Mouse (Mus musculus): ENCODE measurements around the gene Pik3ca.
"Not testable (repeated sequence)": the region's sequence is repeated elsewhere in the genome, so short reads cannot be mapped to it uniquely, and the experiment has no call there.

The Pik3ca gene

DNA sequence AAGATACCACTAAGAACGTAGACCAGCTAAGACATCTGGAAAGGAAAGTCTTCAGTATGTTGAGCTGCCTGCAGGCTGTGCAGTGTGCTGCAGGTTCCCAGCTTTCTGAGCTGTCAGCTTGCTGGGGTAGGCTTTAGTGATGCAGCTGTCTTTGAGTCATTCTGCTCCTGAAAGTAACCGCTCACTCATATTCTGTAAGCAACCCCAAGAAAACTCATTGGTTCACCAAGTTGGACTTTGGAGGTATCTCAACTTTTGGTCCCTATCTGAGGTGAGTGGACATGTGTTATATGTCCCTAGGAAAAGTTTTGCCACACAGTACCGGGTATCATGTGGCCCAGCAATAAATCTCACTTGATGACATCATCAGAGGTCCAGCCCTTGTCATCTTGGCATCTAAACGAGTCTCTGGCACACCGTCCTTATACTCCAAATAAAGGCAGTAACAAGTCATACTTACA is 20.3 kb downstream of the Pik3ca start:
- POLR2A ChIA-PET, result interaction anchor here in 2 of 4 experiments (0.8 to 1.5 kb wide), 6 partner anchors 9 to 84 kb away, joined by 3 to 5 read pairs (median 4); no protein-coding TSS in a partner anchor
- CTCF ChIA-PET, result no interaction called here

DNA sequence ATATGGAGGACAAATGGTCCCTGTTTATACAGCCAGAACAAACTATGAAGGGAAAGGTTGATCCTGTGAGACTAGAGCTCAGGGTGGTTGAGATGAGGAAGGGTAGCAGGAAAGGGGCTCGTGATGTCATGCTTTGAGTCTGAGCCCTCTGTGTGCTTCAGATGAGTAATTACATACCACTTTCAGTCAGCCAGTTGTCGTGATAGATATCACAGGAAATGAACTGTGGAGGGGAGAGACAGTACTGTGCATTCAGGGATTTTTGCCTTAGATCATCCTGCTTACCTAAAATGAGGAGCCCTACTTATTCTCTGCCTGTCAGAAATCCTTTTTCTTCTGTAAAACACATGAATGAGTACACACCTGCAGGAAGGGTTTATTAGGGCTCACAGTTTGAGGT is 22.4 kb downstream of the Pik3ca start:
- ChIA-PET CTCF (no interaction called here), POLR2A (interaction anchor here in 2 of 4 experiments (1.1 to 1.2 kb wide), 2 partner anchors 11 to 16 kb away, joined by 3 to 5 read pairs; no protein-coding TSS in a partner anchor)

DNA sequence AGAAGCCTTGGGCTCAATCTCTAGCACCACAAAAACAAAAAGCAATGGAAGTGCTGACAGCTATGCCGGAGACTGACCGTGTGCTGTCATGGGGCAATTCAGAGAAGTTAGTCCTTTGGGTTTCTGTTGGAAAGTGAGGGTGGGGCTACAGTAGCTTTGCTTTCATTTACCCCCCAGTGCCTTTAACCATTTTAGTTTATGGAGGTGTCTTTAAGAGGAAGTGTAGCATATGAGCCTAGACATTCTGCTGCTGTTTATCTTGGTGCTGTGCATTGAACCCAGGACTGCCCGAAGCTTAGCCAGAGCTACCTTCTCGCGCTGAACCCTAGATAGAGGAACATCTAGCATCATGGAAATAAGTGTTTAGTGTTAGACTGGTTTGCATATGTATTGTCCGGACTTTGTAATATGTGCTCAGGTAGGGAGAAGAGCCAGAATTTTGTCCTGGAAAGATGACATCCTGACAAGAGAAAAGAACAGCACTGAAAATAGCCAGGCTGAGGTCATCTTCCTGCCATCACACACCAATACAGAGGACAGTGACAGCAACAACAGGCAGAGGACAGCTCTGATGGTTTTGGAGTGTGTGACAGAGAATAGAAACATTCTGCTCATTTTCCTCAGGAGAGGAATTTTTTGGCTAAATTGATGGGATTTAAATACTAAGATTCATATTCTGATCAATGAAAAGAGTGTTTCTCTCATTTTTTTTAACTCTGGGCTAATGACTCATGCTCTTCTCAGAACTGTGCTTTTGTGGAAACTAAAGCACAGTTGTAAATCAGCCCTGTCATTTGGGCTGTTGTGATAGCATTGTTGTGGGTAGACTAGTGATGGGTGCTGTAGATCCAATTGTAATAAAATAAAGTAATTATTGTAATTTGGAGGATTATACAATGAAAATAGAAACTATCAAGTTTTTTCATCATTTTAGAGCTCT is 23.9 kb downstream of the Pik3ca start:
- CTCF ChIA-PET, result interaction anchor here in 1 of 4 experiments (0.6 kb wide), 1 partner anchor 81 kb away, joined by 11 read pairs; no protein-coding TSS in a partner anchor
- POLR2A ChIA-PET, result interaction anchor here in 2 of 4 experiments (0.8 to 2.2 kb wide), 5 partner anchors 10 to 100 kb away, joined by 3 to 6 read pairs (median 3); partner anchors contain the start of gene Zmat3 (in 1 of the 2)

DNA sequence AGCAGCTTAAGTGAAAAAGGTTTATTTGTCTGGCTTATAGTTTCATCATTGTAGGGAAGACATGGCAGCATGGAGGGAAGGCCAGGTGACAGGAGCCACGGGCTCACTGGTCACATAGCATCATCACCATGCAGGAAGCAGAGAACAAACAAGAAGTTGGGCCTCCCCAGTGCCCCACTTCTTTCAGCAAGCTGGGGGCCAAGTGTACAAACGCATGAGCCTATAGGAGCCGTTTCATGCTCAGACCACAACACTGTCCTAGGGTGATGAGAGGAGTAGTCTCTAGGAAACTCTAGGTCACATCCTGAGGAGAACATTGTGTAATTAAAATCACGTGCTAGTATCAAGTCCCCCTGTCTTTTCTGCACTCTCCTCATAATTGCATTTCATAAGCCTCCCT is 30.2 kb downstream of the Pik3ca start:
- ChIA-PET CTCF (interaction anchor here in 1 of 4 experiments (0.6 kb wide), 1 partner anchor 102 kb away, joined by 3 read pairs; the partner anchor contains the start of gene Mfn1), POLR2A (interaction anchor here in 1 of 4 experiments (1.3 to 1.8 kb wide), 3 partner anchors 11 to 21 kb away, joined by 3 to 4 read pairs (median 4); no protein-coding TSS in a partner anchor)

DNA sequence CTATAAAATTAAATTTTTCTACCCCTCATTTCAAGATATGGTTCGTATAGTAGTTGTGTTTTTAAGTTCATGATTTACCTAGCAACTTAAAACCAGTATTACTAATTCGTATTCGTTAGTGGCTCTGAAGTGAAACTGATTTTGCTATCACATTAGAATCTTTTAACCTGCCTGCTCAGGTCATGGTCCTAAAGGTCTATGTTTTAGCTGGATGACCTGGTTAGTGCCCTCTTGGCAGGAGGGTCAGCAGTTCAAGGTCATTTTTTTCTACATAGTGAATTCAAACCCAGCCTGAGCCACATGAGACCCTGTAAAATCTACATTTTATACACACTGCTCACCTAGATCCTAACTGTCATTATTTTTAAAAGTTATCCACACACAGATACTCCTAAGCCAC is 30.9 kb downstream of the Pik3ca start:
- ChIA-PET CTCF (no interaction called here), POLR2A (interaction anchor here in 1 of 4 experiments (0.6 kb wide), 1 partner anchor 390 kb away, joined by 3 read pairs; no protein-coding TSS in a partner anchor)

DNA sequence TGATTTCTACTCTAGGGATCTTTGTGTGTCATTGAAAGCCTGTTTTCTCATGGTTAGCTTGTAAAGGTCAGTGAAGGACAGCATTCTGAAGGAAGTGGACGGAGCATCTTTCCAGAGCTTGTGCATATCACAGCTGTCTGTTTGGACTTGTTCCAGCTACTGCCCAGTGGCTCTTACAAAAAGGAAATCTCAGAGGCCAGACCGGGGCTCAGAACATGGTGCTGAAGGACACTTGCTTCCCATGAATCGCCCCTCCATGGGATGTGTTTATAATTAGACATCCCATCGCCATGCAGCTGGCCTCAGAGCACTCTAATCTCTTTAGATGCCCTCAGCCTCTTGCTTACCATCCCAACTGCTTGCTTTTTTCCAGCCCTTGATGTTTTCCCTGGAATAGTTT is 31.4 kb downstream of the Pik3ca start:
- CTCF ChIA-PET, result no interaction called here
- POLR2A ChIA-PET, result interaction anchor here in 1 of 4 experiments (0.6 kb wide), 1 partner anchor 389 kb away, joined by 3 read pairs; no protein-coding TSS in a partner anchor

DNA sequence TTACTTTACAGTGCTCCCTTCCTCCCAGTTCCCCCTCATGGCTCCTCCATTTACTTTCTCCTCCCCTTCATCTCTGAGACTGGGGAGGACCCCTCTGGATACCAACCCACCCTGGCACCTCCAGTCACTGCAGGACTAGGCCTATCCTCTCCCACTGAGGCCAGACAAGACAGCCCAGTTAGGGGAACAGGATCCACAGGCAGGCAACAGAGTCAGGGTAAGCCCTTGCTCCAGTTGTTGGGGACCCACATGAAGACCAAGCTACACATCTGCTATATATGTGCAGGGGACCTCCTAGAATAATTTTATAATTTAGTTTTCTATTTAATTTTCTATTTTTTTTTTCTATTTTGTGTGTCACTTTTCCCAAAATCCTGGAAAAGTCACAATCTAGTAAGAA is 31.9 kb downstream of the Pik3ca start:
- POLR2A ChIA-PET, result interaction anchor here in 1 of 4 experiments (1.1 kb wide), 1 partner anchor 100 kb away, joined by 3 read pairs; the partner anchor contains the start of gene Mfn1
- CTCF ChIA-PET, result not testable (repeated sequence)

DNA sequence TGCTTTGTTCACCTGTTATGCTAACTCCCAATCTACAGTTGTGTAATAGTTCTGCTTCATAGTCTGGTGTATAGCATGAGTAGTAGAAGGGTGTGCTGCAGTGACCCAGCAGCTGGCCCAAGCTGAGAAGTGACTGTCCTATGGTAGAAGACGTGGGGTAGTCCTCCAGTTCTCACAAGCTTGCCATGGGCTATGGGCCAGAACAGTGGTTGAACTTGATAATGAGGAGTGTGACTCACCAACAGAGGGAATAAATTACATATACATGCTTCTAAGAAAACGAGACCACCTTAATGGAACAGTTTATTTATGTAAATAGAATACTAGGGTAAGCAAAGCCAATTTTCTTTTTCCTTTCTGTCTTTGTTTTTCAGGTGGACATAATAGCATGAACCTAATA is 32.9 kb downstream of the Pik3ca start:
- ChIA-PET CTCF (no interaction called here), POLR2A (interaction anchor here in 2 of 4 experiments (0.6 to 1.1 kb wide), 4 partner anchors 10 to 398 kb away, joined by 3 to 5 read pairs (median 3); partner anchors contain the start of gene Mfn1 (in 1 of the 2))

DNA sequence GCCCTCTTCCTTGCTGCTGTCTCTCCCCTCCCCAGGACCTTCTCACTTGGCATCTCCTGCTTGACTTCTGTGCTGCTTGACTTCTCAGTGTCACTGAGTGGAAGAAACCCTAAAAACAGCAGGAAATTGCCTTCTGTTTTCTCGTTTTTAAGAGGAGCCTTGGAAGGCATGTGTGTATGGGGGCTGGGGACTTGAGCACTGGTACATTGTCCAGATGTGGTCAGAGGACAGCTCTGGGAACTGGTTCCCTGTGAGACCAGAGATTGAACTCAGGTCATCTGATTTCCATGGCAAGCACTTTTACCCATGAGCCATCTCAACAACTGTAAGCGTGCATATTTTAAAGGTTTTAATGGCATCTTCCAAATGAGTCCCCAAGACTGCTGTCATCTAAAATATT is 36.5 kb downstream of the Pik3ca start:
- CTCF ChIA-PET, result no interaction called here
- POLR2A ChIA-PET, result interaction anchor here in 1 of 4 experiments (1.3 to 1.4 kb wide), 2 partner anchors 10 to 53 kb away, joined by 4 read pairs; no protein-coding TSS in a partner anchor

DNA sequence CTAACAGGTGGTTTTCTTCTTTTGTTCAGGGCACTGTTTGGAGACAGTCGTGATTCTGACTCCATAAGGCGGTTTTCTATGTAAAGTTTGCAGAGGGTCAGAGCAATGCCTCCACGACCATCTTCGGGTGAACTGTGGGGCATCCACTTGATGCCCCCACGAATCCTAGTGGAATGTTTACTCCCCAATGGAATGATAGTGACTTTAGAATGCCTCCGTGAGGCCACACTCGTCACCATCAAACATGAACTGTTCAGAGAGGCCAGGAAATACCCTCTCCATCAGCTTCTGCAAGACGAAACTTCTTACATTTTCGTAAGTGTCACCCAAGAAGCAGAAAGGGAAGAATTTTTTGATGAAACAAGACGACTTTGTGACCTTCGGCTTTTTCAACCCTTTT is 38.6 kb downstream of the Pik3ca start:
- POLR2A ChIA-PET, result no interaction called here
- CTCF ChIA-PET, result no interaction called here

DNA sequence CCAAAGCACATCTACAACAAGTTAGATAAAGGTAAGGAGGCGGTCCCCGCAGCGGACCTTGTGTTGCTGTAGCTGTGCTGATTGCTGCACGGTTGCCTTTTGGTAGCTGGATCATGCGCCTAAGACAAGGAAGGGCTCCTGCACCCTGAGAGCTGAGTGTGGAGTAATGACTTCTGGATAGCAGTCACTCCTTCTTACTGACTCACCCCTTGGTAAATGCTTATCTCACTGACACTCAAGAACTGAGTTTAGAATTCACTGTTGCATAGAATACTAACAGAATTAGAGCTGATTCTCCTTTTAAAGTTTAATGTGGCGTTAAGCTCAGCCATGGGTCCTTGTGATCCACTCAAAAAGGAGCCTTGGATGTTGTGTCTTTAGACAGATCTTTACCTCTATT is 39.8 kb downstream of the Pik3ca start:
- CTCF ChIA-PET, result interaction anchor here in 1 of 4 experiments (1.3 kb wide), 1 partner anchor 104 kb away, joined by 4 read pairs; no protein-coding TSS in a partner anchor
- POLR2A ChIA-PET, result interaction anchor here in 2 of 4 experiments (0.8 to 1.2 kb wide), 2 partner anchors 25 to 57 kb away, joined by 3 read pairs; no protein-coding TSS in a partner anchor

DNA sequence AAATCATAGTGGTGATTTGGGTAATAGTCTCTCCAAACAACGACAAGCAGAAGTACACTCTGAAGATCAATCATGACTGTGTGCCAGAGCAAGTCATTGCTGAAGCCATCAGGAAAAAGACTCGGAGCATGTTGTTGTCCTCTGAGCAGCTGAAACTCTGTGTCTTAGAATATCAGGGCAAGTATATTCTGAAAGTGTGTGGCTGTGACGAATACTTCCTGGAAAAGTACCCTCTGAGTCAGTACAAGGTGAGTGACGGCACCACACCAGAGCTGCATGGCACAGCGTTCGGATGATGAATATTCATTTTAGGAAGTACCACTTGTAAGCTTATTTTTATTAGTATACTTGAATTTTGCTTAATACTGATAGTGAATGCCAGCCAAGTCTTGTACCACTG is 40.3 kb downstream of the Pik3ca start:
- CTCF ChIA-PET, result interaction anchor here in 1 of 4 experiments (1.3 kb wide), 1 partner anchor 105 kb away, joined by 4 read pairs; no protein-coding TSS in a partner anchor
- POLR2A ChIA-PET, result interaction anchor here in 1 of 4 experiments (1.2 kb wide), 1 partner anchor 58 kb away, joined by 3 read pairs; no protein-coding TSS in a partner anchor

DNA sequence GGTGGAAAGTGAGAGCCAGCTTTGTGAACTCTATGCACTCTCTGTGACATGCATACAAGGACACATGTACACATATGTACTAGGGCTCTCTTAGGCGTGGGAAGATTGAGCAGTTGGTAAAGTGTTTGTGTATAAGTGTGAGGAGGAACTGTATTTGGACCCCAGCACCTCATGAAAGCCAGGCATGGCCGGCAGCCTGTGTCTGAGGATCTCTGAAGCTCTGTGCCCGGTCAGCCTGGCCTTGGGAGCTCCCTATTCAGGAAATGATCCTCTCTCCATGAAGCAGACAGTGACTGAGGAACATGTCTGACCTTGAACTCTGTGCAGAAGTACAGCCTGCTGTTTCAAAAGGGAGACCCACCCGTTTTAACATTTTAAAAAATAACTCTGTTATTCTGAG is 41.2 kb downstream of the Pik3ca start:
- POLR2A ChIA-PET, result no interaction called here
- CTCF ChIA-PET, result interaction anchor here in 1 of 4 experiments (1.0 to 1.3 kb wide), 2 partner anchors 59 to 106 kb away, joined by 3 to 4 read pairs; no protein-coding TSS in a partner anchor

DNA sequence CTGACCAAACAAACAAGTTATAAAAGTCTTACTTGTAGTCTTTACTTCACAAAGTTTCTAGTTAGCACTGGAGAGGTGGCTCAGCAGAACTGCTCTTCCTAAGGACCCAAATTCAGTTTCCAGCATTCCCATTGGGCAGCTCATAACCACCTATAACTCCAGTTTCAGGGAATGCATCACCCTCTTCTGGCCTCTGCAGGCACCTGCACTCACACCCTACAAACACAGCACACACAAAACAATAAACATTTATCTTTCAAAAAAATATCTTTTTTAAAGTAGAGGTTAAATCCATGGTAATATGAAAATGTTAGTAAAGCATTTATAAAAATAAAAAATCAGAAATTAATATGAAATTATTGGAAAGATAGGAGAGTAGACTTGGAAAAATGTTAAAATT is 44.2 kb downstream of the Pik3ca start:
- ChIA-PET POLR2A (no interaction called here), CTCF (interaction anchor here in 1 of 4 experiments (0.5 kb wide), 1 partner anchor 108 kb away, joined by 3 read pairs; no protein-coding TSS in a partner anchor)

DNA sequence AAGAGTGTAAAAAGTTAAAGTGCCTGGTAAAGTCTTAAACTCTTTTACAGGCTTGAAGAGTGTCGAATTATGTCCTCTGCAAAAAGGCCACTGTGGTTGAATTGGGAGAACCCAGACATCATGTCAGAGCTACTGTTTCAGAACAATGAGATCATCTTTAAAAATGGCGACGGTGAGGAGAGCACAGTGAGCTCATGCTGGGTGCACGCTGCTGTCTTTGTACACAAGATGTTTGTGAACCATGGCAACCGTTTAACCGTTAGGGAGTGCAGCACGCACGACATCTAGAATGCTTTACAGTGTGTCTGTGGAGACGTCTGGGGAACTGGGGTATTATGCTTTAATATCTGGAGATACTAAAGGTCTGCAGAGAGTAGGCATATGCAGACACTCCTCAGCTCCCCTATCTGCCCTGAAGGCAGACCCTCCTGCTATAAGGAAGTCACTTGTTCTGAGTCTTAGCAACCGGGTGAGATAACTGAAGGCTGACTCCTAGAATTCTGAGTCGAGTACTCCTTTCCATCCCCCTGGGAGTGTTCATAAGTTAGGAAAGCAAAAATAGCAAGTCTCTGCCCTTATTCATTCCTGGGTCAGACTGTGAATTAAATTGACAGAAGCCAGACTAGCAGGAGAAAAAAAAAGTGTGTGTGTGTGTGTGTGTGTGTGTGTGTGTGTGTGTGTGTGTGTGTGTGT is 57.0 kb downstream of the Pik3ca start:
- CTCF ChIA-PET, result interaction anchor here in 1 of 4 experiments (0.8 kb wide), 1 partner anchor 55 kb away, joined by 5 read pairs; no protein-coding TSS in a partner anchor
- POLR2A ChIA-PET, result interaction anchor here in 2 of 4 experiments (0.5 to 0.8 kb wide), 3 partner anchors 14 to 270 kb away, joined by 3 read pairs; no protein-coding TSS in a partner anchor

DNA sequence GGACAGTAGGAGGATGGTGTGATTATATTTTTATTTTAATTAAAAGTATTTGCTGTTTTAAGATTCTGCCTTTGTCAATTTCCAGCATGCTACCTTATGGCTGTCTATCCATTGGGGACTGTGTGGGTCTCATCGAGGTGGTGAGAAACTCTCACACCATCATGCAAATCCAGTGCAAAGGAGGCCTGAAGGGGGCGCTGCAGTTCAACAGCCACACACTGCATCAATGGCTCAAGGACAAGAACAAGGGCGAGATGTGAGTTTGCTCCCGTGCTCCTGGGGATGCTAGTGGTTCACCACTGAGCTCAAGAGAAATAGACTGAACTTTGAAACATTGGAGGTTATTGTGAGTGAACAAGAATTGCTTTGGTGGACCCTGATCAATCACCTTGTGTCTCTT is 62.3 kb downstream of the Pik3ca start:
- ChIA-PET CTCF (interaction anchor here (0.5 to 0.9 kb wide), 4 partner anchors 12 to 244 kb away, joined by 3 to 4 read pairs (median 4); no protein-coding TSS in a partner anchor), POLR2A (interaction anchor here in 1 of 4 experiments (0.8 to 0.9 kb wide), 2 partner anchors 9 to 75 kb away, joined by 3 read pairs; no protein-coding TSS in a partner anchor)

DNA sequence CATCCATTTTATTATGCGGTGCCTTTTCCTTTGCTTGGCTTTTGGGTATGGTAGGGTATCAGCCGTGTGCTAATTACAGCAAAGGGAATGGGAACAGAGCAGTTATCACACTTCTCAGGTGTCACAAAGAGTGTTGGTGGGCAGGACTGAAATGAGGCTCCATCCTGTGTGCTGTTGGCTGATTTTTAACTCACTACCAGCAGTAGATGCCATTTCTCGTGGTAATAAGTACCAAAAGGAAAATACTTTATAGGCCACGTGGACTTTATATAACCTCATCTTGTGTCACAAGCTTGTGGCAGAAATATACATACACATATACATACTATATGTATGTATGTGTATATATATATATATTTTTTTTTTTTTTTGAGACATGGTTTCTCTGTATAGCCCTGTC is 69.8 kb downstream of the Pik3ca start:
- POLR2A ChIA-PET, result interaction anchor here in 1 of 4 experiments (0.5 kb wide), 1 partner anchor 43 kb away, joined by 3 read pairs; the partner anchor contains the start of gene Zfp639
- CTCF ChIA-PET, result interaction anchor here in 1 of 4 experiments (1.6 kb wide), 1 partner anchor 87 kb away, joined by 3 read pairs; no protein-coding TSS in a partner anchor

DNA sequence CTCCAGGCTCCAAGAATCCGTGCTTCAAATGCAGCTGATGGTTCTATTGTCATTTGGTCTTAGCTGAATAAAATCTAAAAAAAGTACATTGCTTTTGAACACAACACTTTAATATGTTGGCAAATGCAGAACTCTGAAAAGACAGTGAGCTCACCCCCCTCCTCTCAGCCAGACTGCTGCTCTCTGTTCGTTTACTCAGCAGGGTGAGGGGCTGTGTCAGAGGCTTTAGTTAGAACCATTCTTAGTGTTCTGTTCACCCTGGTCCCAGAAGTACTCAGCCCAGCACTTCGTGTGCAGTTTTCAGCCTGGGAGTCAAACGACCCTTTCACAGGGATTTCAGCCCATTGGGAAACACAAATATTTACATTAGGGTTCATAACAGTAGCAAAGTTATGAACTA is 70.9 kb downstream of the Pik3ca start:
- ChIA-PET POLR2A (interaction anchor here in 1 of 4 experiments (1.4 kb wide), 1 partner anchor 103 kb away, joined by 5 read pairs; the partner anchor contains the start of gene Zmat3), CTCF (interaction anchor here in 2 of 4 experiments (0.5 to 0.8 kb wide), 3 partner anchors 13 to 151 kb away, joined by 3 to 5 read pairs (median 4); no protein-coding TSS in a partner anchor)
